Mouse (Mus musculus): ENCODE data around the gene Nxf1.

Nxf1 gene

GRCm38 (mm10) chr19:8818301-8818798 lies 61.5 kb downstream of the Nxf1 start:
- DNase-seq (ENCODE audit: extremely low read depth, low read depth): no peak

- DNase-seq (ENCODE audit: extremely low read depth, low read depth): peak; percentile 98
Observed at GRCm38 (mm10) chr19:8818801-8819595, 62.1 kb downstream of the Nxf1 start, which contains the start of gene Ttc9c. Gene Ttc9c (minus strand): TSS chr19:8819333.

- peak; percentile 97 for DNase-seq (ENCODE audit: extremely low read depth, low read depth)
Observed at GRCm38 (mm10) chr19:8819596-8820423, 62.9 kb downstream of the Nxf1 start, which contains the start of gene Hnrnpul2. Gene Hnrnpul2 (plus strand): TSS chr19:8820010.
